Mouse (Mus musculus) left cerebral cortex, adult 18-20 months (tissue): ENCODE measurements around the gene Adarb2. TPM values are rescaled to one million over a fixed set of nuclear protein-coding genes. Genes with fewer than 3 reads are reported as not detected.
"Not testable (repeated sequence)": the region's sequence is repeated elsewhere in the genome, so short reads cannot be mapped to it uniquely, and the experiment has no call there.

Experiments
- DNase-seq, 2 experiments: peaks; one replicate each; pipeline ENCODE4 v3.0.0; 2021 to 2022; ENCODE audit warnings: low spot score in 2 of 2, mixed read lengths in 1 of 2
- total RNA-seq, 2 experiments: library from RNA; stranded (reverse); gene quantifications; 2 replicates each; pipeline ENCODE4 v1.2.3; 2021

The Adarb2 gene
- total RNA-seq, 2 experiments from 2014 or later: 20.9 to 22.9 TPM

GRCm38 (mm10) chr13:8584257-8585005 lies 381.8 kb downstream of the Adarb2 start:
- DNase-seq: no peak

DNA sequence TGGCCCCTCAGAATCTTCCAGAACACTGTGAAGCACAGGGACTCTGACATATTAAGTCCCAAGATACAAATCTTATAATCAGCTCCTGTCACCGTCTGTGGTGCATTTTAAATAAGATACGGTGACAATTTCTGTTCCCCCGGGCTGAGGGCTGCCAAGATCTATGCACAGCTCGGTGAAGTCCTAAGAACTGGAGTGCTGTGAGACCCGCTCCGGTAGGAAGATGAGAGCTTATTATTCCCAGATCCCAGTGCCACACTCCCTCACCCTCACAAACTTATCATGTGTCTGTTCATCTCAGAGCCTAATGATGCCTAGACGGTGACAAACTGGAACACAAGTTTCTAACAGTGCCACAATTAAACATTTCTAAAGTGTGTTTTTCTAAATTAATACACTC lies 384.8 kb downstream of the Adarb2 start:
- DNase-seq: no peak

DNA sequence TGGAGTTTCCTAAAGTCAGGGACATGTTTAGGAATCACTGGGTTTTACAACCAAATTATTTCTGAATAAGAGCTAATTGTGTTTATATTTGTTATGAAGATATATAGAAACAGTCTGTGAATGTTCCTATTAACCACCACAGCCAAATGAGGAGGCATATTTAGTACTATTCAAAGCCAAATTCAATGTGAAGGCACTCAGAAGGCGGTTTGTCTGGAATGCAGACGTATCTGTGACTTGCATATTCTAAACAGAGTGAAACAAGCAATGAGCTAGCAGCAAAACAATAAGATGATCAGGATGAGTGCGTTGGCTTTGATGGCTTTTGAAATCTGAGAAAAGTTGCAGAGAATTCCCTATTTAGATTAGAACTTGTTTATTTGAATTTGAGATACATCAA lies 387.8 kb downstream of the Adarb2 start:
- DNase-seq: no peak

- DNase-seq: no peak
Observed at GRCm38 (mm10) chr13:8596977-8597646, 394.4 kb downstream of the Adarb2 start.

GRCm38 (mm10) chr13:8597647-8598017 lies 395.0 kb downstream of the Adarb2 start:
- no peak for DNase-seq

DNA sequence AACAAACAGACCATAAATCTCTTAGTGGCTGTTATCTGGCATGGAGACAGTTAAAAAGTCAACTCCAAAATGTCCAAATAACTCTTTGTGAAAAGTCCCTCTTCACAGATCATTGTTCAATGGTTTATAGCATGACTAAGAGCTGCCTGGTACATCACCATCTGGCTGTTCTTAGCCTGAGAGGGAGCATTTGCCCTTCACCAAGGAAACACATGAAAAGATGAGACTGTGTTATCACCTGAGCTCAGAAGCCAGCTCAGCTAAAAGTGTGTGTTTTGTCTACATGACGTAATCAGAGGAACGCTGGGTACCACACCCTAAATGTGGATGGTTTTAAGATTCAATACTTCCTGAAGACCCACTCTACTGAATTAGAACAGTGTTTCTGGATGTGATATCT lies 403.0 kb downstream of the Adarb2 start:
- no peak for DNase-seq

- no peak for DNase-seq
Observed at GRCm38 (mm10) chr13:8608040-8608439, 405.4 kb downstream of the Adarb2 start.

- not testable (repeated sequence) for DNase-seq
Observed at GRCm38 (mm10) chr13:8608918-8609317, 406.3 kb downstream of the Adarb2 start.

GRCm38 (mm10) chr13:8610956-8611355 lies 408.3 kb downstream of the Adarb2 start:
- DNase-seq: no peak

GRCm38 (mm10) chr13:8612618-8613391 lies 410.1 kb downstream of the Adarb2 start:
- DNase-seq: no peak

DNA sequence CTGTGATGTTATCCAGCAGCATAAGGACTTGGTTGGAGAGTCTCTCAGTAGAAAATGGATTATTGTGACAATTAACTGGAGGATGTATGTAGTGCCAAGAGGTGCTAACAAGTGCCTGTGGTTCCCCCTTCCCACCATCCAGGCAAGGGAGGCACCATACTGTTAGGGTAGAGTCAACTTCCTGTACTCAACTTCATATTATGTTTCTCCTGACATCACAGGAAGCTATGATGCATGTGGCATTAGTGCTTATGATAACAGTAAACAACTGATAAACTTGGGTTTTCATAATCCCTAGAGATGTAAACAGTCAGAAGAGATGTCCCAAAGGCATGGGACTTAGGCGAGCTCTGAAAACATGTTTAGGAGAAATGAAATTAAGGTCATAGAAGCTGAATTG lies 414.0 kb downstream of the Adarb2 start:
- DNase-seq: no peak

- DNase-seq: no peak
Observed at GRCm38 (mm10) chr13:8622263-8622662, 419.6 kb downstream of the Adarb2 start.

DNA sequence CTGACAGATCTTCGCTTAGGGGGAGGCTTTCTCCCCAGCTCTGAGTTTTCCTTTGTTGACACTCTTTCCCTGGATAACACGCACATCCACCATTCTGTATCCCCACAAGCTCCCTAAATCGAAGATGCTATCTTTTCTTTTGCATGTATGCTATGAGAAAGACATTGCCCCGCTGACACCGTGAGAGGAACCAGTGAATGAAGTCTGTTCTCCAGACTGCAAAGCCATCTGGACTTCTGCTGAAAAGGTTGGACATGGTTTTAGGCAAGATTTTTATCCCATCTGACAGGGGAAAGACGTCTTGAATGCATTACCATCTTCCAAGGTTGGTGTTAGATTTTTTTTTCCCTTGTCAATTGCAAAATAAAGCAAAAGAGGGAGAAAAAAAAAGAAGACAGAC lies 426.9 kb downstream of the Adarb2 start:
- DNase-seq: no peak

- DNase-seq: no peak
Observed at GRCm38 (mm10) chr13:8631618-8632017, 429.0 kb downstream of the Adarb2 start.

- no peak for DNase-seq
Observed at GRCm38 (mm10) chr13:8632072-8632471, 429.4 kb downstream of the Adarb2 start.

- DNase-seq: no peak
Observed at GRCm38 (mm10) chr13:8633385-8634337, 431.0 kb downstream of the Adarb2 start.

DNA sequence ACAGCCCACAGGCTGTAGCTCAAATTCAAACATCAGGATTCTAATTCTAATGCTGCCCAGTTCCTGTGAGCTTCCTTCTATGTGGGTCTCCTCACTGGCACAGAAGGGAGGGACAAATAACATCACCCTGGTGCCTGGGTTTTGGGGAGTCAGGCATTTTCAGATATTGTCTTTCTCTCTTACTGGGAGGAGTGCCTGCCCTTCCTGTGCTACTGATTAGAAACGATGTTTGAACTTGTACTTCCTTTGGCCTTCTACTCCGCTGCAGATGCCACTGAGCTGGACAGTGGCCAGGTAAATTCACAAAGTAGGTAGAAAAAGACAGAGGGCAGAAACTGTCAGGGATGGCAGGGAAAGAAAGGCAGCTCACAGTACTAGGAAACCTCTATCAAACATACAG lies 439.4 kb downstream of the Adarb2 start:
- no peak for DNase-seq

GRCm38 (mm10) chr13:8643920-8644319 lies 441.3 kb downstream of the Adarb2 start:
- no peak for DNase-seq

DNA sequence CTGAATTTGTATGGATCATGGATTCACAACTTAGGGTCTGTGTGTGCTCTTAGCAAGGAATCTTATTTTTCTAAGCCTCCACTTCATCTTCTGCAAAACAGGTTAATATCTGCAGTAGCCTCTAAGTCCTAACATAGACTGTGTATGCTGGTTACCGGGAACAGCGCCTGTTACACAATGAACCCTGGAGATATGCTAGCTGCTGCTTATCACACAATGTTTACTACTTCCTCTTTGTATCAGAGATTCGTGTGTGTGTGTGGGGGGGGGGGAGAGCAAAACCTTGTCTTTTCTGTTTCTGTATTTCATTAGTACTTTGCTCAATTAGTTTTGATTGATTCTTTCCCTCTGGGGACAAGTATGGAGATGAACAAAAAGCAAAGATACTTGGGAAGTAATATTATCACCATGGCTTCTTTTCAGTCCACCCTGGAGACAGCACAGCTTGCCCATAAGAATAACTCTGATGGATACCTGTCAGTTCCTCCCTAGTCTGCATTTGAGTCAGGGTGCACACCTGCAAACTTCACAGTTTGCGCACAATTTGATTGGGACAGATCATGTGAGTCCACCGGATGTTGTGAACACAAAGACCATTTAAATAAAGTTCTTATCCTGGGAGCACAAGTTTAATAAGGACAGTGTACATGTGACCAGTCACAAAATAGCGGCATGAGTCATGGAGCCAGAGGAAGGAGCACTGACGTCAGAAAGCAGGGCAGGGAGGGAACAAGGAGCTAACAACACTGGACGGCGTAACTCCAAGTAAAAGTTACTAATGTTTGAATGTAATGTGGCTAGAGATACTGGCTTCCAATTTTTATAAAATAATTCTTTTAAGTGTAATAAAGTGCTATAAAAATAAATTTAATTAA lies 442.4 kb downstream of the Adarb2 start:
- no peak for DNase-seq

DNA sequence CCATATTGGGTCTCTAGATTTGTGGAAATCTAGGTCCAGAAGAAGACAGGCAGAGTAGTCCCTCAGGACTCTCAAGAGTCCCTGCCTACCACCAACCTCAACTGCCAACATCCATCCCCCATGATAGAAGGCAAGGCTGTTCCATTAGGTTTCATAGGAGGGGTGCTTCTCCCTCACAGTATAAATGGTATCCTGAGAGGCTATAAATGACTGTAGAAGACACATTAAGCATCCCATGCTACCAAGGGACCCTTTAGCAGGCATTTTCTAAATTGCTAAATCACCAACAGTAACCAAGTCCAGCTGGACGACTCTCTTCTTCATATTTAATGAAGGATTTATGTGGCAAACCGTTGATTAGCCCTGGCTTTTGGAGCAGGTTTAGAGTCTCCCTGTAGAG lies 446.6 kb downstream of the Adarb2 start:
- no peak for DNase-seq
